Mouse (Mus musculus): Measurements from ENCODE around the gene Ccdc102a. TPM values are rescaled to one million over a fixed set of nuclear protein-coding genes. Genes with fewer than 3 reads are reported as not detected.

Ccdc102a gene
- polyA plus RNA-seq, 1 experiment, result 2.8 TPM

DNA sequence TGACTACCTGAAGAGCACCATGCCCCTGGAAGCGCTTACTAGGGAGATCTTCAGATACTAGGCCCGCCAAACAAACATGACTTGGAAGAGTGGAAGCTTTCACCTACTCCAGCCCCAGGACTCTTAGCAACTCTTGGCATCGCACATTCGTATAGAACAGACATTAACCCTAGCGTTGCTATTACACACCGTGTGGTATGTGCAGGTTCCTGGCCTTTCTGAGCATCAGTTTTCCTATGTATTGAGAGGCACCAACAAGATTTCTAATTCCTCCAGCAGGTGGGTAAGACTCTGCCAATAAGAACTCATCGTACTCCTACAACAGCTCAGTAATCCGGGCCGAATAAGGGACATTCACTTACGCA is 956 bp downstream of the Ccdc102a start:
- Histone ChIP-seq H3K27ac (ENCODE audit: control insufficient read depth, insufficient read depth, low read depth, low read length, poor library complexity) (no peak overlapping the region), H3K4me1 (ENCODE audit: control insufficient read depth, insufficient read depth, low read length) (no peaks in the 10 kb centered on the region), H3K4me3 (replicated peaks; ENCODE audit: control insufficient read depth, low read depth, low read length) (peak overlapping the region; percentile 52)
- WGBS, result 15% methylated on average over 10 of the region's 10 CpGs
- TF ChIP-seq CTCF (IDR thresholded peaks at IDR 0.05; ENCODE audit: control insufficient read depth, insufficient read depth, low read length) (no peak), POLR2A (IDR thresholded peaks at IDR 0.05; ENCODE audit: borderline replicate concordance, control insufficient read depth, low read depth, low read length) (no peak)

- no peak overlapping the region for H3K4me3 ChIP-seq (replicated peaks; ENCODE audit: control insufficient read depth, low read depth, low read length)
- TF ChIP-seq CTCF (IDR thresholded peaks at IDR 0.05; ENCODE audit: control insufficient read depth, insufficient read depth, low read length) (no peak), POLR2A (IDR thresholded peaks at IDR 0.05; ENCODE audit: borderline replicate concordance, control insufficient read depth, low read depth, low read length) (no peak)
- H3K4me1 ChIP-seq (ENCODE audit: control insufficient read depth, insufficient read depth, low read length), result no peaks in the 10 kb centered on the region
- no peak overlapping the region for H3K27ac ChIP-seq (ENCODE audit: control insufficient read depth, insufficient read depth, low read depth, low read length, poor library complexity)
- 32% methylated on average over 9 of the region's 9 CpGs for WGBS
Measured at GRCm38 (mm10) chr8:94916311-94916959, 1.5 kb downstream of the Ccdc102a start.

GRCm38 (mm10) chr8:94914701-94915101 is 3.2 kb downstream of the Ccdc102a start:
- H3K27ac ChIP-seq (ENCODE audit: control insufficient read depth, insufficient read depth, low read depth, low read length, poor library complexity), result no peak overlapping the region
- 52% methylated on average over 3 of the region's 3 CpGs for WGBS
- H3K4me3 ChIP-seq (replicated peaks; ENCODE audit: control insufficient read depth, low read depth, low read length), result no peak overlapping the region
- TF ChIP-seq CTCF (IDR thresholded peaks at IDR 0.05; ENCODE audit: control insufficient read depth, insufficient read depth, low read length), result no peak
- TF ChIP-seq POLR2A (IDR thresholded peaks at IDR 0.05; ENCODE audit: borderline replicate concordance, control insufficient read depth, low read depth, low read length), result no peak
- no peaks in the 10 kb centered on the region for H3K4me1 ChIP-seq (ENCODE audit: control insufficient read depth, insufficient read depth, low read length)

- H3K4me1 ChIP-seq (ENCODE audit: control insufficient read depth, insufficient read depth, low read length), result no peaks in the 10 kb centered on the region
- whole genome bisulfite sequencing, result 82% methylated on average over 6 of the region's 6 CpGs
- TF ChIP-seq CTCF (IDR thresholded peaks at IDR 0.05; ENCODE audit: control insufficient read depth, insufficient read depth, low read length) (no peak), POLR2A (IDR thresholded peaks at IDR 0.05; ENCODE audit: borderline replicate concordance, control insufficient read depth, low read depth, low read length) (no peak)
- H3K4me3 ChIP-seq (replicated peaks; ENCODE audit: control insufficient read depth, low read depth, low read length), result no peak overlapping the region
- H3K27ac ChIP-seq (ENCODE audit: control insufficient read depth, insufficient read depth, low read depth, low read length, poor library complexity), result no peak overlapping the region
Measured at GRCm38 (mm10) chr8:94914256-94914655, 3.6 kb downstream of the Ccdc102a start.

DNA sequence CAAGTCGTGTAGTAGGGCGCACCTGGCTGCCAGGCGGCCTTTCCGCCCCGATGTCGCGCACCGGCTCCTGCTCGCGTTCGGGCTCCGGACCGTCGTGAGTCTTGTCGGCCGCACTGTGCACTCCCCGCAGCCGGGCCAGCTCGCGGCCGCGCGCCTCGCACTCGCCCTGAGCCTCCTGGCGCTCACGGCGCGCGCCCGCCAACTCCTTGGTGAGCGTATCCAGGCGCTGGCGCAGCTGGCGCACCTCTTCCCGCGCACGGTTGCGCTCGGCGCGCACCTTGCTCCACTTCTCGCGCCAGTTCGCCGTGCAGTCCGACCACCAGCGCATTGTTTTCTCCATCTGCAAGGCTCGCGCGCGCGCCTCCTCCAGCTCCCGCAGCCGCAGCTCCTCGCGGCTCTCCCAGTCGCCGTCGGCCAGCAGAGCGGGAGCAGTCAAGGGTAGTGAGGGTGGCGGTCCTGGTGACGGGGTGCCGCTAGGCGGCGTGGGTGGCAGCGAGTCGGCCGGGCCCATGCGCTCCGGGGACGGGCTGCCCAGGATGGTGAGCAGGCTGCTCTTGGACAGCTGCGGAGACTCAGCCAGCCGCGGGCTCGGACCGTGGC is 4.7 kb downstream of the Ccdc102a start:
- no peaks in the 10 kb centered on the region for H3K4me1 ChIP-seq (ENCODE audit: control insufficient read depth, insufficient read depth, low read length)
- H3K27ac ChIP-seq (ENCODE audit: control insufficient read depth, insufficient read depth, low read depth, low read length, poor library complexity), result no peak overlapping the region
- 79% methylated on average over 77 of the region's 77 CpGs for WGBS
- H3K4me3 ChIP-seq (replicated peaks; ENCODE audit: control insufficient read depth, low read depth, low read length), result no peak overlapping the region
- no peak for TF ChIP-seq CTCF (IDR thresholded peaks at IDR 0.05; ENCODE audit: control insufficient read depth, insufficient read depth, low read length)
- TF ChIP-seq POLR2A (IDR thresholded peaks at IDR 0.05; ENCODE audit: borderline replicate concordance, control insufficient read depth, low read depth, low read length), result no peak

DNA sequence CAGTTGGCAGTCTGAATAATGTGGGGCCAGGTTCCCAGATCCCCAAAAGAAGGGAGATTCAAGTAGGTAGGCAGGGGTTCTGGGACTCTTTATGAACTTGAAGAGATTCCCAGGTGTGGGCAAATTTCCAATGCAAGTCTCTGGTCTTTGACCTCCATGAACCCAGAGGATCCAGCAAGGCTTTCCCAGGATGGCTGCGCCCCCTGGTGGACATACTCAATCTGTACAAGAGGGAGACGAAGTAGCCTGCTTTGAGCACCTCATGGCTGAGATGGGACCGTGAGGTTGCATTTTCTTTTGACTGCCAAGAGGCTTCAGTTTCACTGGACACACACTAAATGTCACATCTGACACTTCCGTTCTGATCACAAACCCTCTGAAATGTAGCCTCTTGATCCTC is 9.1 kb downstream of the Ccdc102a start:
- Histone ChIP-seq H3K4me1 (ENCODE audit: control insufficient read depth, insufficient read depth, low read length) (no peaks in the 10 kb centered on the region), H3K27ac (ENCODE audit: control insufficient read depth, insufficient read depth, low read depth, low read length, poor library complexity) (no peak overlapping the region), H3K4me3 (replicated peaks; ENCODE audit: control insufficient read depth, low read depth, low read length) (no peak overlapping the region)
- 8% methylated on average over 4 of the region's 4 CpGs for WGBS
- TF ChIP-seq POLR2A (IDR thresholded peaks at IDR 0.05; ENCODE audit: borderline replicate concordance, control insufficient read depth, low read depth, low read length) (no peak), CTCF (IDR thresholded peaks at IDR 0.05; ENCODE audit: control insufficient read depth, insufficient read depth, low read length) (peak; percentile 91)

DNA sequence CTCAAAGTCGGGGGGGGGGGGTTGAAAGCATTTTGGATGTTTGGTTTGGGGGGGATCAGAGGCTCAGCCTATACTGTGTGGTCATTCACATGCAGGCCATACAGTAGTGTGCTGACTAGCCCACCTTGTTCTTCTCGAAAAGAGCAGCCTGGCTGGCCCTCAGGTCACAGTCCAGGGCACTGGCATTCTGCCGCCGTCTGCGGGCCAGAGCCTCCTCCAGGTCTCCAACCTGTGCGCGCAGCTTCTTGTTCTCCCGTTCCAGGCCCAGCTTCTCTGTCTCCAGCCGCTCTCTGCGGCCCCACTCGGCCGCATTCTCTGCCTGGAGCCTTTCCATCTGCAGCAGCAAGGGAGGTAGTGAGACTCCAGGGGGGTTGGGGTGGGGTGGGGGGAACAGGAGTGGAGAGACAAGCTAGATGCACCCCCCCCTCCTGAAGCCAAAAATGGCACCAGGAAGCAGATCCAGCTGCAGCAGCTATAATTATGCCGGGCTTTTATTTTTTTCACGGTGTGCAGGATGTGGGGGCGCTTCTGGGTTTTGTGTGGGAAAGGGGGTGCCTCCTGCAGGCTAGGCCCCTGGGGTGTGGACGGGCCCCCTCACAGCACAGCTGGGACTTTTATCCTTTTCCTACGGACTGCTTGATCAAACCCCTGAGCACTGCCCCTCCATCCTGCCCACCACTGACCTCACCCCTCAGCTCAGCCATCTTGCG is 10.2 kb downstream of the Ccdc102a start:
- Histone ChIP-seq H3K4me3 (replicated peaks; ENCODE audit: control insufficient read depth, low read depth, low read length) (no peak overlapping the region), H3K4me1 (ENCODE audit: control insufficient read depth, insufficient read depth, low read length) (no peaks in the 10 kb centered on the region), H3K27ac (ENCODE audit: control insufficient read depth, insufficient read depth, low read depth, low read length, poor library complexity) (no peak overlapping the region)
- 78% methylated on average over 18 of the region's 18 CpGs for WGBS
- no peak for TF ChIP-seq CTCF (IDR thresholded peaks at IDR 0.05; ENCODE audit: control insufficient read depth, insufficient read depth, low read length)
- no peak for TF ChIP-seq POLR2A (IDR thresholded peaks at IDR 0.05; ENCODE audit: borderline replicate concordance, control insufficient read depth, low read depth, low read length)

DNA sequence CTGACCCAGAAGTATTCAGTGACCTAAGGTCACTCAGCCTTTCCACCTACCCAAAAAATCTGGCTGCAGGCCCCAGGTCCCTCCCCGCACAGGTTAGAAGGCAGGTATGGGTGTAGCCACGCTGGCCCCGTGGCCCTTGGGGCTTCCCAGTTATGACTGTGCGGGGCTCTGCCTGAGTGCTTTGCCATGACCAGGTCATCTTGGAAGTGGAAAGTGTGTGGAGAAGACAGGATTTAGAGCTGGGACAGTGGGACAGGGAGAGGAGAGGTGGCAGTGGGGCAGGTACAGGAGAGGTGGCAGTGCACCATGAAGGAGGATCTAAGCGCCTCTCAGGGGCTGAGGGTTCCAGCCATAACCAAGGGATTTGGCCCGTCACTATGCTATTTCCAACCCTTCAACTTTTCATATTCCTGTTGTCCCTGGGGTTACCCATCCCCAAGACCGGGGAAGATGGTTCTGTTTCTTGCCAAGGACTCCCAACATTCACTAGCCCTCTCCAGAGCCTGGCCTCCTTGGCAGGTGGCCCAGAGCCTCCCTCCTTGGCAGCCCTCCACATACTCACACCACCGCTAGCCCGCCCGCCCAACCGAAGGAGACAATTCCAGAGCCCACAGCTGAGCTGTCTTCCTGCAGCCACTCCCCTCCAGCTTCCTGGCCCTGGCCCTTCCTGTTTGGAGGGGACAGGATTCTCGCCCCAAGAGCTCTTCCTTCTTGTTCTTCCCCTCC is 13.3 kb downstream of the Ccdc102a start:
- TF ChIP-seq POLR2A (IDR thresholded peaks at IDR 0.05; ENCODE audit: borderline replicate concordance, control insufficient read depth, low read depth, low read length), result no peak
- no peak for TF ChIP-seq CTCF (IDR thresholded peaks at IDR 0.05; ENCODE audit: control insufficient read depth, insufficient read depth, low read length)
- Histone ChIP-seq H3K4me3 (replicated peaks; ENCODE audit: control insufficient read depth, low read depth, low read length) (no peak overlapping the region), H3K4me1 (ENCODE audit: control insufficient read depth, insufficient read depth, low read length) (peaks cover under 1% of the 10 kb centered on the region), H3K27ac (ENCODE audit: control insufficient read depth, insufficient read depth, low read depth, low read length, poor library complexity) (no peak overlapping the region; the same call in 1 of the 2 replicates)
- WGBS, result 65% methylated on average over 12 of the region's 12 CpGs
